Mouse (Mus musculus) spleen, adult 2 months (tissue): ENCODE measurements at regions not wholly inside any gene's neighbourhood (a gene's known extent, or its start where the extent isn't known, plus 50 kb on each side); places are given as distances from the start of the nearest gene placed in this dataset.

Source experiments
- CTCF ChIP-seq: fragments of 200-500 bp; IDR thresholded peaks from 2 replicates; pipeline ENCODE4 v1.5.1; 2011; ENCODE audit warnings: mild to moderate bottlenecking, inconsistent platforms; ENCODE audit not compliant: insufficient read depth, insufficient read length, insufficient replicate concordance; ENCODE audit errors: extremely low read depth
- POLR2A ChIP-seq: fragments of 200-500 bp; IDR thresholded peaks from 2 replicates; pipeline ENCODE4 v1.6.1; 2011; ENCODE audit warnings: low read depth, low read length, inconsistent platforms

GRCm38 (mm10) chr15:5326996-5327395, 83.0 kb upstream of the Ptger4 start:
- TF ChIP-seq CTCF (no peak), POLR2A (no peak)
